Mouse (Mus musculus): ENCODE data around the gene Pilra.

- no peak for TF ChIP-seq JUND (IDR thresholded peaks at IDR 0.05; ENCODE audit: low read depth, low read length)
- peak in 1 of 2 experiments; percentile 18; a peak in 1 of 4 replicates for TF ChIP-seq POLR2A (IDR thresholded peaks at IDR 0.05; ENCODE audit: control insufficient read depth in 1 of 2, insufficient read depth in 1 of 2, low read depth in 1 of 2, low read length in 2 of 2, poor library complexity in 1 of 2)
- no peak for TF ChIP-seq CTCF (IDR thresholded peaks at IDR 0.05 in 2 of 3, conservative IDR thresholded peaks at IDR 0.05 in 1 of 3; ENCODE audit: control insufficient read depth in 1 of 3, insufficient read depth in 1 of 3, low read depth in 2 of 3, low read length in 3 of 3, poor library complexity in 1 of 3, severe bottlenecking in 1 of 3)
- no peak for TF ChIP-seq POLR2AphosphoS5 (IDR thresholded peaks at IDR 0.05; ENCODE audit: borderline replicate concordance, low read depth, low read length)
- TF ChIP-seq GATA1 (IDR thresholded peaks at IDR 0.05; ENCODE audit: low read depth, low read length), result no peak
- no peak for TF ChIP-seq CHD1 (IDR thresholded peaks at IDR 0.05; ENCODE audit: low read depth, low read length)
- no peak for TF ChIP-seq MAX (IDR thresholded peaks at IDR 0.05; ENCODE audit: low read length)
- TF ChIP-seq EP300 (IDR thresholded peaks at IDR 0.05; ENCODE audit: low read depth in 1 of 2, low read length in 2 of 2), result no peak
- no peak for TF ChIP-seq NELFE (IDR thresholded peaks at IDR 0.05; ENCODE audit: low read depth, low read length)
- no peak for TF ChIP-seq CHD2 (IDR thresholded peaks at IDR 0.05; ENCODE audit: low read length)
- no peak for TF ChIP-seq MAZ (IDR thresholded peaks at IDR 0.05; ENCODE audit: low read depth, low read length)
- no peak for TF ChIP-seq MYC (IDR thresholded peaks at IDR 0.05; ENCODE audit: low read depth, low read length)
Observed at GRCm38 (mm10) chr5:137781661-137782060, 54.4 kb downstream of the Pilra start.

All from MEL (cell line).